Mouse (Mus musculus) heart, adult 2 months (tissue): ENCODE data around the gene Lrrc34.

Source experiments
- CTCF ChIP-seq: fragments of 200-600 bp; IDR thresholded peaks from 2 replicates; pipeline ENCODE4 v1.8.1; 2022; ENCODE audit warnings: antibody characterized with exemption, mild to moderate bottlenecking, moderate library complexity
- EP300 ChIP-seq: fragments of 200-500 bp; IDR thresholded peaks from 2 replicates; pipeline ENCODE4 v1.6.1; 2011; ENCODE audit warnings: low read depth, low read length, control low read depth; ENCODE audit not compliant: insufficient read depth
- POLR2A ChIP-seq: fragments of 200-500 bp; IDR thresholded peaks from 2 replicates; pipeline ENCODE4 v1.6.1; 2011; ENCODE audit warnings: mild to moderate bottlenecking, low read depth, low read length, control low read depth; ENCODE audit not compliant: insufficient read depth

DNA sequence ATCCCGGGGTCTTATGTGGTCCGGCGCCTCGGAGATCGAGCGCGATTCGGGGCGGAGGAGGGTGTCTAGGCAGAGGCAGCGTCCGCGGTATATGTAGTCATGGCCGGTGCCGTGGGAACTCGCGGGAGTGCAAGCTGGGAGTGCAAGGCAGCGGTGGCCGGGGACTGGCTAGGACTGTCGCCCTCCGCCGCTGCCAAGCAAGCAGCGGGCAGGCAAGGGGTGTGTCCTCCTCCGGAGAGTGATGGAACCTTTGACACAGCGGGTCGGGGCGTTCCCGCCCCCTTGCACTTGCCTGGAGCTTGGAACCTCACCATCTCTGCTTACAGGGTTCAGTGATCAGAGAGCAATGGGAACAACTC lies 45.0 kb downstream of the Lrrc34 start:
- TF ChIP-seq CTCF (no peak), EP300 (no peak), POLR2A (no peak)
